Mouse (Mus musculus) G1E (cell line): ENCODE measurements around the gene Khdc4.

ENCODE experiments used
- CTCF ChIP-seq: IDR thresholded peaks from 2 replicates; pipeline ENCODE4 v1.5.1; 2012; ENCODE audit warnings: low read depth, low read length, inconsistent platforms, mixed read lengths
- GATA1 ChIP-seq: IDR thresholded peaks from 2 replicates; pipeline ENCODE4 v1.6.1; 2012; ENCODE audit warnings: borderline replicate concordance, low read length, inconsistent platforms, mixed read lengths
- POLR2AphosphoS5 ChIP-seq: IDR thresholded peaks from 2 replicates; pipeline ENCODE4 v1.6.1; 2012; ENCODE audit warnings: low read depth, low read length, inconsistent platforms; ENCODE audit not compliant: insufficient replicate concordance
- TAL1 ChIP-seq: conservative IDR thresholded peaks from 2 replicates; pipeline ENCODE4 v1.6.1; 2012; ENCODE audit warnings: low read depth, low read length, inconsistent platforms, mixed read lengths

DNA sequence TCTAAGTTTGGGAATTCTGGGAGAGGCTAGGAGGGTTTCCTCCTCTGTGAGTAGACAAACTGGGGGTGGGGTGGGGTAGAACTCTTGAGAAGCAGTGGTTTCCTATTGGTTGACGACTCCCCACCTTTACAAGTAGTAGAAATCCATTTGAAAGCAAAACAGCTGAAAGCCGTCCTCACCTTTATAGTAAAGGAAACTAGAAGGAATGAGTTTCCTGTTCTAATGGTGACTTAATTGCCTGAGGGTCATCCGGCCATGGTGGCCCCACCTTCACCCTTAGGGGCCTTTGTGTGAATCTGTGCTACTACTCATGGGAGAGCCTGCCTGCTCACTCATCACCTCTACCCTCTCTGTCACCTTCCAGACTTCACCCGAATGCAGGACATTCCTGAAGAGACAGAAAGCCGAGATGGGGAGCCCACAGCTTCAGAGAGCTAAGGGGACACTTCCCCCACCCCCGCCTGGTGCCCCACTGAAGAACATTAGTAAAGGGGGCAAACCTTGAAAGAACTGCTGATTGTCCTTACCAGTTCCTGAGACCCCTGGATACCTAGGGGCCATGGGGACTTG, 39.1 kb upstream of the Khdc4 start:
- TF ChIP-seq CTCF, result no peak
- TF ChIP-seq TAL1, result no peak
- no peak for TF ChIP-seq GATA1
- no peak for TF ChIP-seq POLR2AphosphoS5
